Mouse (Mus musculus): ENCODE measurements at regions not wholly inside any gene's neighbourhood (a gene's known extent, or its start where the extent isn't known, plus 50 kb on each side); places are given as distances from the start of the nearest gene placed in this dataset.

DNA sequence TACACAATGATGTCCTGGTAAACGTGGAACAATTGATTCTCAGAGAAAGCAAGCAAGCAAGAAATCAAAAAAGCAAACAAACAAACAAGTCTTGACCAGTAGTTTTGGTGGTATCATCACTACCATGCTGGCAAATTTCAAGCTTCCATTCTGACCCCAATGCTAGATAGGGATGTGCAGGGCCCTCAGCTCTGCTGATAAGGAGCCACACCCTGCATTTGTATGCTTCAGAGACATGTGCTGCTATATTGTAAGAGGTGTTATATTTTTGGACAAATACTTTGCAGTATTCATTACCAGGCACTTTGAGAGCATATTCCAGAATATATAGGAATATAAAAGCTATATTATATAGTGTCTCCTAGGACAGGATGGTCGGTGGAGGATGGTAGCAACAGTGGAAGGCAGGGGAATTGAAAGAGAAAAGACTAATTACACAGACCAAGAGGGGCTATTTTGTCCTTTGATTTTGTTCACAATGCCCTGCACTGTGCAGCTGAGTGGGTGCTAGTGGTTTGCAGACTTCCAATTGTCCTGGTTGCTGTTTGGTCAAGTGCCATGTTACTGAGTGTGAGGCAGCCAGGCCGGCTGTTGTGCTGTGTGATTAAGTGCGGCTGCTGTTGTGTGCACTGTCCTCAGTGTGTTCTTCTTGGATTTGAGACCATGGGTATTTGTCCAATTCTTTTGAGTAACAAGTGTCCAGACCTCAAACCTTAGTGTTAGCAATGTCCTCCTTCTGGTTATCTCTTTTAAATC, 54.9 kb upstream of the Paqr3 start:
- ATAC-seq (replicated peaks; ENCODE audit: insufficient number of reproducible peaks, low FRiP score, low TSS enrichment, poor library complexity, severe bottlenecking) = no peak
